Mouse (Mus musculus) myocyte (in vitro differentiated cells): ENCODE data around the gene Degs1.

Experiments
- CEBPB ChIP-seq: IDR thresholded peaks from 2 replicates; pipeline ENCODE4 v1.6.1; 2011; ENCODE audit warnings: mild to moderate bottlenecking, moderate library complexity; ENCODE audit not compliant: poor library complexity, insufficient read depth, severe bottlenecking
- E2F4 ChIP-seq: IDR thresholded peaks from one replicate; pipeline ENCODE4 v1.6.1; 2011; ENCODE audit warnings: mild to moderate bottlenecking, control low read depth, moderate library complexity; ENCODE audit not compliant: insufficient read depth
- MAX ChIP-seq: IDR thresholded peaks from one replicate; pipeline ENCODE4 v1.6.1; 2011; ENCODE audit warnings: low read depth, mild to moderate bottlenecking, control low read depth
- POLR2A ChIP-seq: IDR thresholded peaks from one replicate; pipeline ENCODE4 v1.6.1; 2011; ENCODE audit warnings: low read depth, mild to moderate bottlenecking, control low read depth, moderate library complexity; ENCODE audit not compliant: insufficient read length
- SRF ChIP-seq: IDR thresholded peaks from one replicate; pipeline ENCODE4 v1.6.1; 2011; ENCODE audit warnings: low read depth; ENCODE audit not compliant: control insufficient read depth, insufficient read length
- TCF12 ChIP-seq: IDR thresholded peaks from one replicate; pipeline ENCODE4 v1.6.1; 2011; ENCODE audit warnings: mild to moderate bottlenecking, control low read depth; ENCODE audit not compliant: poor library complexity, insufficient read depth, severe bottlenecking
- USF1 ChIP-seq: IDR thresholded peaks from one replicate; pipeline ENCODE4 v1.6.1; 2011; ENCODE audit warnings: low read depth, mild to moderate bottlenecking, control low read depth, moderate library complexity

GRCm38 (mm10) chr1:182296141-182296540 lies 13.5 kb upstream of the Degs1 start:
- TF ChIP-seq POLR2A (no peak), CEBPB (no peak), TCF12 (no peak), E2F4 (no peak), USF1 (no peak), MAX (no peak), SRF (no peak)
